Mouse (Mus musculus) kidney, embryonic 14.5 days (tissue): ENCODE results near the gene Ntrk2. TPM values are rescaled to one million over a fixed set of nuclear protein-coding genes. Genes with fewer than 3 reads are reported as not detected.
A peak's percentile ranks its signal among the peaks of the same experiment; 100 is the strongest.

ENCODE experiments used
- ATAC-seq: fragments of 200-750 bp; cut with Nextera tagmentation; 2 replicates; pipeline ENCODE4 v1.8.0; 2017; ENCODE audit warnings: moderate number of reproducible peaks, mild to moderate bottlenecking, moderate TSS enrichment, moderate library complexity; ENCODE audit not compliant: low FRiP score, low TSS enrichment
- H3K27ac ChIP-seq: fragments of 300-500 bp; sonication (generic); 2 replicates; pipeline ENCODE4 v1.5.1; 2014; ENCODE audit warnings: low read depth, mild to moderate bottlenecking, low read length, moderate library complexity, mixed read lengths
- H3K27me3 ChIP-seq: fragments of 300-500 bp; sonication (generic); 2 replicates; pipeline ENCODE4 v1.6.1; 2014; ENCODE audit warnings: mild to moderate bottlenecking, low read length; ENCODE audit not compliant: control insufficient read depth, insufficient read depth
- H3K36me3 ChIP-seq: fragments of 300-500 bp; sonication (generic); 2 replicates; pipeline ENCODE4 v1.6.1; 2014; ENCODE audit warnings: low read length, mixed read lengths; ENCODE audit not compliant: control insufficient read depth, insufficient read depth
- H3K4me1 ChIP-seq: fragments of 300-500 bp; sonication (generic); 2 replicates; pipeline ENCODE4 v1.6.1; 2014; ENCODE audit warnings: low read length, mixed read lengths; ENCODE audit not compliant: control insufficient read depth, insufficient read depth
- H3K4me2 ChIP-seq: fragments of 300-500 bp; sonication (generic); replicated peaks from 2 replicates; pipeline ENCODE4 v1.6.1; 2014; ENCODE audit warnings: low read depth, mild to moderate bottlenecking, low read length
- H3K4me3 ChIP-seq: fragments of 300-500 bp; sonication (generic); 2 replicates; pipeline ENCODE4 v1.5.1; 2014; ENCODE audit warnings: mild to moderate bottlenecking, low read length
- H3K9ac ChIP-seq: fragments of 300-500 bp; sonication (generic); 2 replicates; pipeline ENCODE4 v1.6.1; 2014; ENCODE audit warnings: low read depth, mild to moderate bottlenecking, low read length, moderate library complexity
- H3K9me3 ChIP-seq: fragments of 300-500 bp; sonication (generic); 2 replicates; pipeline ENCODE4 v1.6.1; 2016; ENCODE audit warnings: low read length; ENCODE audit not compliant: control insufficient read depth
- WGBS: fragments of 180-500 bp; shearing (Covaris S2); extraction: QIAGEN DNeasy Blood & Tissue Kit; methylation state at CpG from one replicate; pipeline ENCODE4 v1.1.7; 2014; 5-methylcytosine and 5-hydroxymethylcytosine counted together
- polyA plus RNA-seq: library from polyadenylated mRNA; unstranded; fragments of >200 nt; fragmentation: Nextera tagmentation; extraction: Ambion mirVana; gene quantifications from 2 replicates; pipeline ENCODE4 v1.2.1, GENCODE M21; 2014

The Ntrk2 gene
- polyA plus RNA-seq, 1 experiment from 2014 or later, result 5.6 TPM

DNA sequence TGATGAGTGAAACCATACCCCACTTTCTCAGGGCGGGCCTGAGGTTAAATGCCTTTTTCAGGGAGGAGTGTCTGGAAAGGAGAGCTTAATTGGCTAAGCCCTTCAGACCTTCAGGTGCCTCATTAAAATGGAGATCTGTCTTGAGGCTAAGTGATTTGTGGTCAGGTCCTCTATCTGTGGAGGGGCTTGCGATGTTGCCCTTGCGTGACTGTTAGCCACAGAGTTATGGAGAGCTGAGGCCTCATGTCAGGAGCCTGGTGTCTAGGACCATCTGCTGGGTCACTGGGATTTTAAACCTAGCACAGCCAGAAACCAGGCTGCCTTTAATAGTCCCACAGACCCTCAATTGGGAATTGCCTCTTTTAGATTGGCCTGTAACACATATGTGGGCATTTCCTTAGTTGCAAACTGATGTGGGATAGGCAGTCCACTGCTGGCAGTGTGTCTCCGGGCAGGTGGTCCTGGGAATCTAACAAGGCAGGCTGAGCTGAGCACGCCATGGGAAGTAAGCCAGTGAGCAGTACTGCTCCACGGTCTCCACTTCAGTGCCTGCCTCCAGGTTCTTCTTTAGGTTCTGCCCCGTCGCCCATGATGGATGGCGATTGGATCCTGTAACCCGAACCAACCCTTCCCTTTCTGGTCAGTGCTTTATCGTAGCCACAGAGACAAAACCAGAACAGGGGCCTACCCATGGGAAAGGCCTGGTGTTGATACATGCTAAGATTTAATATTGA, 152.0 kb downstream of the Ntrk2 start:
- Histone ChIP-seq H3K9ac (no peak overlapping the region), H3K27ac (no peak overlapping the region), H3K36me3 (no peaks in the 10 kb centered on the region), H3K4me1 (0 out of 2 replicates have a peak, but pooled peaks cover 5% of the 10 kb centered on the region), H3K4me3 (no peak overlapping the region), H3K4me2 (no peak overlapping the region), H3K9me3 (no peaks in the 10 kb centered on the region), H3K27me3 (no peaks in the 10 kb centered on the region)
- WGBS, result 30% methylated on average over 11 of the region's 11 CpGs
- peak; percentile 71; the same call in 1 of the 2 replicates for ATAC-seq

DNA sequence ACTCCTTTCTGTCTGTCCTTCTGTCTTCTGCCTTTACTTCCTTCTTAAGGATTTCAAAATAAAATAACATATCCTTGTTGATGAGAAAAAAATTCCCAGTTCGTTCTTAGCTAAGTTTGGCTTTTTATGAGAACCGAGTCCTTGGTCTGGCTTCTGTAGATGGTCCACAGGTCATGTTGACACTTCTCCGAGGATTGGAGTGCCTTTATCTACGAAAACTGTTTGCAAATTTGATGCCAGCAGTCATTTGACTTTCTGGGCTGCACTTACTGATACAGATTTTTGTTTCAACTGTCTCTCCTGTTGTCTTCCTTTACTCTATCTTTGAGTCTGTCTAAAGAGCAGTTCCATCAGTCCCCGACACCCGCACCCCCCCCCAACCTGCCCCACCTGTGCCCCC, 154.0 kb downstream of the Ntrk2 start:
- 91% methylated on average over 6 of the region's 6 CpGs for WGBS
- H3K9me3 ChIP-seq, result no peaks in the 10 kb centered on the region
- no peak overlapping the region for H3K4me3 ChIP-seq
- H3K27me3 ChIP-seq, result no peaks in the 10 kb centered on the region
- ATAC-seq, result no peak
- H3K4me2 ChIP-seq, result no peak overlapping the region
- H3K36me3 ChIP-seq, result no peaks in the 10 kb centered on the region
- H3K4me1 ChIP-seq, result 0 out of 2 replicates have a peak, but pooled peaks cover 5% of the 10 kb centered on the region
- H3K27ac ChIP-seq, result no peak overlapping the region
- H3K9ac ChIP-seq, result no peak overlapping the region

DNA sequence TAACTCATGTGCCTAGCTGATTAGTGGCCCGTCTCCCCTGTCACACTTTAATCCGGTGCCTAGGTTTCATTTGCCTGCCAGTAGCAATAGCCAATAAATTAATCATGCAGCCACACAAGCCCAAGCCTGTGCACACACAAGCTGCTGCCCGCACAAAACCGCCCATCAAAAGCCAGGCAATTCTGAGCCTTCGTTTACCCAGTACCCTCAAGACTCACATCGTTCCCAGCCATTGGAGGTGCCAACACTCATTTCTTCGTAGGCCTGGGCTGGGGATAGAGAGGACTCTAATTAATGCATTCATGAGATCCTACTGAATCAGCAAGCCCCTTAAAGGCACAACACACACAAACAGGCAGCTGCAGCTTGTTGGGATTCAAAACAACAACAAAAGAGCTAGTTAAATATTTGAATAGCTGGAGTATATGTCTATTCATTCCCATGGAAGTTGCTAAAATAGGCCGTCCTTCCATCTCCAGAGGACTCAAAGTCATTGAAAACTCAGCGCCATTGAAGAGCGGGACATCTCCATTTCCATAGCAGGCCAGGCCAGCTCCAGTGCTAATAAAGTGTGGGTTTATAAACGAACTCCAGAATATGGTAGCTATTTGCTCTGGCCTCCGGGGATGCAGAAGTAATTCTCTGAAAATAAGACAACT, 158.5 kb downstream of the Ntrk2 start:
- H3K9me3 ChIP-seq, result no peaks in the 10 kb centered on the region
- no peak overlapping the region for H3K4me2 ChIP-seq
- no peak overlapping the region for H3K4me3 ChIP-seq
- H3K4me1 ChIP-seq, result no peaks in the 10 kb centered on the region
- H3K27me3 ChIP-seq, result no peaks in the 10 kb centered on the region
- H3K27ac ChIP-seq, result no peak overlapping the region
- H3K9ac ChIP-seq, result no peak overlapping the region
- no peaks in the 10 kb centered on the region for H3K36me3 ChIP-seq
- 59% methylated on average over 12 of the region's 12 CpGs for WGBS
- ATAC-seq, result no peak

GRCm38 (mm10) chr13:58965826-58966225, 159.5 kb downstream of the Ntrk2 start:
- H3K9me3 ChIP-seq, result no peaks in the 10 kb centered on the region
- no peak for ATAC-seq
- no peak overlapping the region for H3K9ac ChIP-seq
- no peaks in the 10 kb centered on the region for H3K27me3 ChIP-seq
- no peak overlapping the region for H3K4me2 ChIP-seq
- 86% methylated on average over 3 of the region's 3 CpGs for WGBS
- H3K4me3 ChIP-seq, result no peak overlapping the region
- H3K27ac ChIP-seq, result no peak overlapping the region
- no peaks in the 10 kb centered on the region for H3K4me1 ChIP-seq
- H3K36me3 ChIP-seq, result no peaks in the 10 kb centered on the region

DNA sequence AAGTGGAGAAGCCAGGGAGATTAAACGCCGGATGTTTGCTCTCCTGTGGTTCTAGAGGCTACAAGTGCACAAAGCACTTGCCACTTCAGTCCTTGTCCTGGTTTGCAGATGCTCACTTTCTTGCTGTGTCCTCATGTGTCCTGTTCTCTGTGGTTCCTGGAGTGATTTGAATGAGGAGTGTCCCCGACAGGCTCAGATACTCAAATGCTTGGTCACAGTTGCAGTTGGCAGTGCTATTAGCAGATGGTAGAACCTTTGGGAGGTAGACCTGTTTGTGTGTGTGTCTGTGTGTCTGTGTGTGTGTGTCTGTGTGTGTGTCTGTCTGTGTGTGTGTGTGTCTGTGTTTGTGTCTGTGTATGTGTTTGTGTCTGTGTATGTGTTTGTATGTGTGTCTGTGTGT, 160.1 kb downstream of the Ntrk2 start:
- H3K36me3 ChIP-seq, result no peaks in the 10 kb centered on the region
- no peak for ATAC-seq
- WGBS, result 80% methylated on average over 3 of the region's 3 CpGs
- no peak overlapping the region for H3K9ac ChIP-seq
- no peak overlapping the region for H3K27ac ChIP-seq
- no peak overlapping the region for H3K4me3 ChIP-seq
- no peaks in the 10 kb centered on the region for H3K4me1 ChIP-seq
- no peak overlapping the region for H3K4me2 ChIP-seq
- H3K27me3 ChIP-seq, result no peaks in the 10 kb centered on the region
- H3K9me3 ChIP-seq, result no peaks in the 10 kb centered on the region

- no peak overlapping the region for H3K4me3 ChIP-seq
- ATAC-seq, result no peak
- H3K27me3 ChIP-seq, result no peaks in the 10 kb centered on the region
- H3K4me2 ChIP-seq, result no peak overlapping the region
- H3K27ac ChIP-seq, result no peak overlapping the region
- H3K36me3 ChIP-seq, result no peaks in the 10 kb centered on the region
- H3K9ac ChIP-seq, result no peak overlapping the region
- H3K4me1 ChIP-seq, result no peaks in the 10 kb centered on the region
- WGBS, result 85% methylated on average over 5 of the region's 5 CpGs
- H3K9me3 ChIP-seq, result no peaks in the 10 kb centered on the region
These were observed 161.8 kb downstream of the Ntrk2 start for GRCm38 (mm10) chr13:58968168-58968567.

DNA sequence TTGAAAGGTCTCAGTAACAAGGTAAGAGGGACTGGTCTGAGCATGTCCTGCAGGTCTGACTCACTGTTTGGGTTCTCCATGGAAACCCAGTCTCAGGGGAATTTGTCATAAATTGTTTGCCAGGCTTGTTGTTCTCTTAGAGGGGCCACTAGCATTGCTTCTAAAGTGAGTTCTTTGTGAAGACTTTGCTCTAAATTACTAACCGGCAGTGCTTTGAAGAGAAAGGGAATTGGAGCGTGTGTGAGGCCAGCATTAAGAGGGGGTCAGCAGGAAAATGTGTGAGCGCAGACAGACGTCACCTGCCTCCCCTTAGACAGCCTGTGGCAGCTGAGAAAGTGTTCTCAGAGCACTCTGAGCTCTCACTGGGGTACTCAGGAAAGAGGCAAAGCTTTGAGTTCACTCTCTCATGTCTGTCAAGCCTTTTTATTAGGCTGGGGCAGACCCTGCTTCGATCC, 165.1 kb downstream of the Ntrk2 start:
- Histone ChIP-seq H3K4me1 (0 out of 2 replicates have a peak, but pooled peaks cover 8% of the 10 kb centered on the region), H3K36me3 (no peaks in the 10 kb centered on the region), H3K9ac (no peak overlapping the region), H3K4me3 (no peak overlapping the region), H3K9me3 (no peaks in the 10 kb centered on the region), H3K27ac (no peak overlapping the region), H3K27me3 (no peaks in the 10 kb centered on the region), H3K4me2 (no peak overlapping the region)
- no peak for ATAC-seq
- 9% methylated on average over 5 of the region's 5 CpGs for WGBS

- Histone ChIP-seq H3K27me3 (no peaks in the 10 kb centered on the region), H3K9me3 (no peaks in the 10 kb centered on the region), H3K9ac (no peak overlapping the region), H3K36me3 (no peaks in the 10 kb centered on the region), H3K4me3 (no peak overlapping the region), H3K4me1 (0 out of 2 replicates have a peak, but pooled peaks cover 8% of the 10 kb centered on the region), H3K27ac (no peak overlapping the region), H3K4me2 (no peak overlapping the region)
- ATAC-seq, result no peak
- 57% methylated on average over 5 of the region's 5 CpGs for WGBS
These were observed 166.1 kb downstream of the Ntrk2 start for GRCm38 (mm10) chr13:58972511-58972910.

DNA sequence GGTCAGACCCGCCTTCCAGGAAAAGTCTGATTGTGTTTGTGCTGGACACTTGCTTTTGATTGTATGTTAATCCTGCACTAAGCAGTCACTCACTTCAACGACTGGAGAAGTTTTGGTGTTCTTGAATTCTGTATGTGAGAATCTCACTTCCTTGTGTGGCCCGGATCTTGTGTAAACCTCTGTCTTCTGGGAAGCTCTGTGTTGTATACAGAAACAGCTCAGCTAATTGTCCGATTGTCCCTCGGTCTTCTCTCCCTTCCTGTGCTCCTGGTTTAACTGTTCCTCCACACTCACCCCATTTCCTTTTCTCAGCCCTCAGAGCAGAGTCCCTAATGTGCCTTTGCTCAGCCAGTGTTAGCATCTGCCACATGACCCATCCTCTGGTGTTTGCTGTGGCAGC, 190.1 kb downstream of the Ntrk2 start:
- no peak for ATAC-seq
- Histone ChIP-seq H3K36me3 (no peaks in the 10 kb centered on the region), H3K27ac (no peak overlapping the region), H3K4me1 (no peaks in the 10 kb centered on the region), H3K9ac (no peak overlapping the region), H3K9me3 (no peaks in the 10 kb centered on the region), H3K4me3 (no peak overlapping the region), H3K4me2 (no peak overlapping the region), H3K27me3 (no peaks in the 10 kb centered on the region)
- 75% methylated on average over 5 of the region's 5 CpGs for WGBS
